Mouse (Mus musculus): Measurements from ENCODE around the gene Olfr561.

Gene Olfr561

DNA sequence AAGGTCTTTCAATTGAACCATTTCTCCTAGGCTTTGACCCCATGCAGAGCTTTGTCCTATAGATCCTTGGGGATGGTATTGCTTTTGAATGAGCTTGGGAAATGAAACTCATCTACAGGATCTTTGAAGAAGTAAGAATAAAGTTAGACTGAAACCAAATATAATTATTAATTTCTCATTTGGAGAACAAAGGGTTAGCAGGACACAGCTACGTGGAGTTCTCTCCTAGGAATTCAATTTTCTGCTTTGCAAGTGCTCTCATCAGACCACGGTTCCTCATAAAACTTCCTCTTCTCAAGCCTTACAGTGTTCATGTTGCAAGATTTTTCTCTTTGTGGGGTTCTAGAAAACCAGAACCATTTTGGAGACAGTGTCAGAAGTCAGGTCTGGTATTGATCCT, at the start of gene Olfr561:
Gene Olfr561 (plus strand): TSS at position 301 of the 400 bp plus-strand sequence.
- POLR2A ChIA-PET: no interaction called here
- CTCF ChIA-PET: no interaction called here

DNA sequence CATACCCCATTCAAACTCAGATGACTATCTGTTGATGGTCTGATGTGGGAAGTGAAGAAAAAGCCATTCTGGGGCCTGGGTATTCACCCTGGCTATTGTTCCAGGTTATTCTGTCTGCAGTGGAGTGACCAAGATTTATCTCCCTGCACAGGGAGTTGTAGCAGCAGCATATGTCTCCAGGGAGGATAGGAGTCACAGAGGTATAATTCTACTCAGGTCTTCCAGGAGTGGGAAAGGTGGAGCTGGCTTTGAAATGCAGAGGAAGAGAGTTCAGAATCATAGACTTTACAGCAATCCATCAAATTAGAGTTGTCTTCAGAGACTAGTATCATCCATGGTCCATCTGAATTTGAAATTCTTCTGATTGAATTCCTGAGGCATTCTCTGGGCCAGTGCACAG, 43.6 kb upstream of the Olfr561 start, which contains the start of gene Olfr559:
Gene Olfr559 (minus strand): TSS at position 101 of the 400 bp plus-strand sequence.
- CTCF ChIA-PET: no interaction called here
- POLR2A ChIA-PET: no interaction called here

DNA sequence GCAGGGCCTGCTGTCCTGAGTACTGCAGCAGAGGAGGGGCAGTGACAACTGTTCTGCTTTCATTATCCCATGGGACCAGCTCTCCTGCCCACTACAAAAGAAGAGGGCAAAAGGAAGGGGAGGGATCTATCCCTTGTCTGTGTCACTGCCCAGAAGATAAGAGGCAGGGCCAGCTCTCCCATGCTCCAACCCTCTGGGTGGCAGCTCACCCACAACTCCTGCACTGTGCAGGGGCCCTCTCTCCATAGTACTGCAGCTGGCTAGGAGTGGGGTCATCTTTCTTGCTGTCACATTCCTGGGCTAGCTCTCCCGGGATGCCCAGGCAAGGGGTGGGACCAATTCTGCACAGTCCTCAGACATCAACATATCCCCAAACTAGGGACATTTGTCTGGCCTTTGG, 37.2 kb upstream of the Olfr561 start:
- ChIA-PET CTCF (no interaction called here), POLR2A (no interaction called here)

DNA sequence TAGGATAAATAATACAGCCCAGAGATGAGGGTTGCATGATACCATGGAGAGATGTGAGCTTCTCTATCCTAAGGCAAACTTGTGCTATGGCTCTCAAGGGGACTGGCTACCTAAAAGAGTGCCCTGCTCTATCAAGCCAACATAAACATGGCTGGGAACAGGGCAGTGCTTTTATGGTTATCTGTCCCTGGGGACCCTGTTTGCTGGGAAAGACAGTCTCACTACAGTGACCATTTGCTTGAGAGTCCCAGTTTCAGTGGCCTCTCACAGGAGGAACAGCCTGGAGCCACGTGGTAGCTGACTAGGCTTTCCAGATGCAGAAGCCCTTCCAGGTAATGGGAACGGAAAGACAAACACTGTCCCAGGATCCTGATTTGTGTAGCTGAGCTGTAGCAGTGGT, 33.3 kb upstream of the Olfr561 start:
- CTCF ChIA-PET: no interaction called here
- POLR2A ChIA-PET: interaction anchor here in 1 of 4 experiments (1.2 kb wide), 1 partner anchor 11 kb away, joined by 3 read pairs; no protein-coding TSS in a partner anchor

DNA sequence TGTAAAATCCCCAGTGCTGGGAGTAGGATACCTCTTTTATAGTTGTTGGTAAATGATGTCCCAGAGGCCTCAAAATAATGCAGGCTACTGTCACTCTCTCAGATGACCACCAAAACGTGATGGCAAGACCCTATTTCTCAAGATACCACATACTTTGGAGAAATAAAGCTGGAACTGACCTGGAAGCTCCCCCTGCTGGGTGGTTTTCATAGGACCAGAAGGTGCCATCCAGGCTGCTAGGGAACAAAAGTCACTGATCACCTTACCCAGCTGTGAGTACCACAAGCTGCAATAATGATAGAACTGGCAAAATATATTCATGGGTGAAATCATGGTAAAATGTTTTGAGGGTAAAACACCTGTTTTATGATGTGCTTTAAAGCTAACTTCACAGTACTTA, 18.9 kb upstream of the Olfr561 start:
- CTCF ChIA-PET: interaction anchor here in 3 of 4 experiments (0.6 to 1.5 kb wide), 7 partner anchors 11 to 240 kb away, joined by 3 to 8 read pairs (median 4); no protein-coding TSS in a partner anchor
- POLR2A ChIA-PET: no interaction called here

DNA sequence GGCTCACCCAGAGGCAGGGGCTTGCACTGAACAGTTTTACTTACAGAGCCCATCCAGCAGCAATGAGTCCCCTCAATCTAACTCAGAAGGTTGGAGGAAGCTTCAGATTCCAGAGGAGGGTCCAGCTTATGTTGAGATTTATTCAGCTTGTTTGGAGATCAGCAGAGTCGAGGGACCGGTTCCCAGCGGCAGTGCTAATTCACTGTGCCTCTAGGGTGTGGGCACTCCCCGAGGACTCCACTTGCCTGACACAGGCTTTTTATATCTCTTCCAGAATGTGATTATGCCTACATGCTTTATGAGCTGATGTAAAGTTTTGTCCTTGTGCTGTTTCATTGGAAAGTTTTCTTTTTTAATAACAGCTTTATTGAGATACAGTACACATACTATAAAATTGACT, 11.8 kb upstream of the Olfr561 start, which contains the start of the genes Olfr560 and Olfr78:
Gene Olfr560 (minus strand): TSS at position 101 of the 400 bp plus-strand sequence.
Gene Olfr78 (minus strand): TSS at position 206 of the 400 bp plus-strand sequence.
- ChIA-PET CTCF (interaction anchor here in 1 of 4 experiments (0.5 kb wide), 1 partner anchor 498 kb away, joined by 3 read pairs; no protein-coding TSS in a partner anchor), POLR2A (no interaction called here)

DNA sequence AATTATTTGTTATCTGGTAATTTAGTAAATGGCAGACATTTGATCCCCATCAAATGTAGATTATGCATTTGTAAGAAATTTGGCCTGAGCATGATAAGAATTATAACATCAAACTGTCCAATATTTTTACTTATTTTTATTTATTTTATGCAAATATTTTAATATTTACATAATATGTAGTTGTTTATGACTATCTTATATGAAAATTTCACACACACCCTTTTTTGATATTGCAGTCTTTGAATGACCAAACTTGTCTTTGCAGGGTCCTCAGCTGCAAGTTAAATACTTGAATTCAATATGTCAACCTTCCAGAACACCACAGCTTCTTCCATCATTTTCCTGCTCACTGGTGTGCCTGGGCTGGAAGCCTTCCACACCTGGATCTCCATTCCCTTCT, 32.2 kb downstream of the Olfr561 start, which contains the start of gene Olfr564:
Gene Olfr564 (plus strand): TSS at position 301 of the 400 bp plus-strand sequence.
- POLR2A ChIA-PET: no interaction called here
- CTCF ChIA-PET: no interaction called here
